Mouse (Mus musculus): ENCODE measurements at regions not wholly inside any gene's neighbourhood (a gene's known extent, or its start where the extent isn't known, plus 50 kb on each side); places are given as distances from the start of the nearest gene placed in this dataset.

GRCm38 (mm10) chr3:21864391-21864790 lies 212.1 kb upstream of the Tbl1xr1 start:
- no peak for TF ChIP-seq ELF1 (IDR thresholded peaks at IDR 0.05; ENCODE audit: low read depth, low read length)
- no peak for TF ChIP-seq MYC (IDR thresholded peaks at IDR 0.05; ENCODE audit: low read depth, low read length)
- no peak for TF ChIP-seq ZMIZ1 (IDR thresholded peaks at IDR 0.05; ENCODE audit: low read depth, low read length)
- TF ChIP-seq POLR2AphosphoS2 (IDR thresholded peaks at IDR 0.05; ENCODE audit: low read length): no peak
- no peak for TF ChIP-seq TCF12 (IDR thresholded peaks at IDR 0.05; ENCODE audit: low read depth, low read length)
- TF ChIP-seq JUND (IDR thresholded peaks at IDR 0.05; ENCODE audit: low read depth, low read length): no peak
- no peak for TF ChIP-seq HCFC1 (IDR thresholded peaks at IDR 0.05; ENCODE audit: low read depth, low read length)
- no peak for TF ChIP-seq USF1 (IDR thresholded peaks at IDR 0.05; ENCODE audit: low read depth, low read length)
- TF ChIP-seq POLR2AphosphoS5 (IDR thresholded peaks at IDR 0.05; ENCODE audit: borderline replicate concordance, low read depth, low read length): no peak
- TF ChIP-seq MYB (IDR thresholded peaks at IDR 0.05; ENCODE audit: low read depth, low read length): no peak
- no peak for TF ChIP-seq BHLHE40 (IDR thresholded peaks at IDR 0.05; ENCODE audit: borderline replicate concordance, low read depth, low read length)
- TF ChIP-seq MAFK (IDR thresholded peaks at IDR 0.05; ENCODE audit: borderline replicate concordance, low read depth, low read length): no peak
- no peak for TF ChIP-seq TBP (IDR thresholded peaks at IDR 0.05; ENCODE audit: low read depth, low read length)
- TF ChIP-seq E2F4 (IDR thresholded peaks at IDR 0.05; ENCODE audit: borderline replicate concordance, low read depth, low read length): no peak
- TF ChIP-seq RAD21 (IDR thresholded peaks at IDR 0.05; ENCODE audit: low read depth, low read length): no peak
- TF ChIP-seq ZKSCAN1 (IDR thresholded peaks at IDR 0.05; ENCODE audit: low read depth, low read length): no peak
- Histone ChIP-seq H3K27ac (ENCODE audit: control insufficient read depth, low read depth, low read length) (no peak overlapping the region), H3K9me3 (replicated peaks; ENCODE audit: insufficient read depth, low read length) (no peaks in the 10 kb centered on the region), H3K27me3 (ENCODE audit: control insufficient read depth in 1 of 2, insufficient read depth in 2 of 2, low read length in 2 of 2) (no peaks in the 10 kb centered on the region), H3K4me1 (ENCODE audit: control insufficient read depth in 1 of 2, insufficient read depth in 2 of 2, low read length in 2 of 2) (peaks cover 0 to 4% of the 10 kb centered on the region in 2 experiments; a peak in 2 of 4 replicates), H3K4me3 (ENCODE audit: control insufficient read depth in 1 of 2, insufficient read depth in 1 of 2, low read depth in 2 of 2, low read length in 2 of 2) (no peak overlapping the region), H3K9ac (ENCODE audit: control insufficient read depth, low read depth, low read length, poor library complexity, severe bottlenecking) (no peak overlapping the region), H3K79me2 (ENCODE audit: control insufficient read depth, insufficient read depth, low read length, poor library complexity) (no peaks in the 10 kb centered on the region), H3K36me3 (ENCODE audit: control insufficient read depth in 1 of 2, insufficient read depth in 2 of 2, low read length in 2 of 2) (peaks cover 0 to 2% of the 10 kb centered on the region in 2 experiments; a peak in 1 of 4 replicates)
- no peak for DNase-seq (ENCODE audit: low read depth, low spot score)

DNA sequence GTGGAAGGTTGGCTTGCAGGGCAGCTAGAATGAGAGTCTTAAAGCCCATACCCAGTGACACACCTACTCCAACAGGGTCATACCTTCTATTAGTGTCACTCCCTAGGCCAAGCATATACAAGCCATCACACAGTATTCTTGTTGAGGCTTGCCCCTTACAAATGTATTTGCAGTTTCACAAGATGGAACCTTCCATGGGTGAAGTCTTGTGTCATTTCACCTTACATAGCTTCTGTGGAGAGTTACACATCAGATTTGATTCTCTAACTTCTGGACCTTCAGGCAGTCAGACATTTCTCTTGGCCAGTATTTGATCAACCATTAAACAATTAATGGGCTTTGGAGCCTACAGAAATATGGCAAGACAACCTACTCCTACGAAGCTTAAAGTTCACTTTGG lies 210.6 kb upstream of the Tbl1xr1 start:
- H3K27ac ChIP-seq (ENCODE audit: control insufficient read depth, low read depth, low read length): no peak overlapping the region
- no peak for DNase-seq (ENCODE audit: low read depth, low spot score)
- TF ChIP-seq MAX (IDR thresholded peaks at IDR 0.05; ENCODE audit: low read length): no peak
- no peak for TF ChIP-seq MEF2A (IDR thresholded peaks at IDR 0.05; ENCODE audit: extremely low read depth, insufficient replicate concordance, low read depth, low read length, poor library complexity, severe bottlenecking)
- no peak for TF ChIP-seq NRF1 (IDR thresholded peaks at IDR 0.05; ENCODE audit: insufficient read depth, low read depth, low read length, poor library complexity, severe bottlenecking)
- TF ChIP-seq ZKSCAN1 (IDR thresholded peaks at IDR 0.05; ENCODE audit: low read depth, low read length): no peak
- H3K79me2 ChIP-seq (ENCODE audit: control insufficient read depth, insufficient read depth, low read length, poor library complexity): no peaks in the 10 kb centered on the region
- H3K9me3 ChIP-seq (replicated peaks; ENCODE audit: insufficient read depth, low read length): no peaks in the 10 kb centered on the region
- H3K36me3 ChIP-seq (ENCODE audit: control insufficient read depth in 1 of 2, insufficient read depth in 2 of 2, low read length in 2 of 2): peaks cover 0 to 2% of the 10 kb centered on the region in 2 experiments; a peak in 1 of 4 replicates
- no peak overlapping the region for H3K9ac ChIP-seq (ENCODE audit: control insufficient read depth, low read depth, low read length, poor library complexity, severe bottlenecking)
- no peak overlapping the region for H3K4me3 ChIP-seq (ENCODE audit: control insufficient read depth in 1 of 2, insufficient read depth in 1 of 2, low read depth in 2 of 2, low read length in 2 of 2)
- H3K4me1 ChIP-seq (ENCODE audit: control insufficient read depth in 1 of 2, insufficient read depth in 2 of 2, low read length in 2 of 2): peaks cover 0 to 4% of the 10 kb centered on the region in 2 experiments; a peak in 2 of 4 replicates
- H3K27me3 ChIP-seq (ENCODE audit: control insufficient read depth in 1 of 2, insufficient read depth in 2 of 2, low read length in 2 of 2): no peaks in the 10 kb centered on the region

Data from MEL (cell line).